9 mouse cellular contexts compared by ENCODE assay signal in genomic region chr3:130576683-130577082, GRCm38 (mm10). TPM values are rescaled to one million over a fixed set of nuclear protein-coding genes. Genes with fewer than 3 reads are reported as not detected.
DNase-seq lines count a peak whose midpoint lies in the region; TF ChIP-seq lines count a peak whose summit lies in the region.
"Had no signal": no experiment of that assay in that cellular context is flagged by ENCODE, and none has a peak within 500 bp of the region (broad histone marks: within the 10 kb centered on the region; RNA-seq: fewer than 3 reads in every experiment).

No protein-coding gene starts in this region.

- no peak overlapping the region for H3K4me3 ChIP-seq in bone marrow macrophage, adult 2 months (ENCODE audit: insufficient read depth, low read length)
- H3K4me3 ChIP-seq: liver, embryonic 15.5 days had no signal

- H3K4me1 ChIP-seq in bone marrow macrophage, adult 2 months (ENCODE audit: control insufficient read depth, insufficient read depth, low read length): no peaks in the 10 kb centered on the region
- H3K4me1 ChIP-seq: liver, embryonic 15.5 days had no signal

- H3K27ac ChIP-seq in bone marrow macrophage, adult 2 months (ENCODE audit: insufficient read depth, low read depth, low read length): no peak overlapping the region
- H3K27ac ChIP-seq: liver, embryonic 15.5 days had no signal

- DNase-seq in kidney, postnatal 14 days: peak; percentile 11
- no peak for DNase-seq in kidney, adult 18-20 months
- peak; percentile 70 for DNase-seq in ES-CJ7 (ENCODE audit: low read depth, low spot score)
- DNase-seq in lung, postnatal 14 days: peak; percentile 21
- DNase-seq in frontal cortex, postnatal 14 days (ENCODE audit: low spot score in 2 of 2): no peak
- no peak for DNase-seq in gastrocnemius, adult 18-20 months (ENCODE audit: low spot score)
- DNase-seq in gastrocnemius, postnatal 10 days: no peak

- TF ChIP-seq CTCF in bone marrow macrophage, adult 2 months (IDR thresholded peaks at IDR 0.05; ENCODE audit: low read depth, low read length): peak; percentile 74

- no peak for TF ChIP-seq POLR2A in bone marrow macrophage, adult 2 months (IDR thresholded peaks at IDR 0.05; ENCODE audit: borderline replicate concordance, low read depth, low read length)

RNA-seq across cellular contexts. Expression of gene Etnppl, which starts 40.6 kb away (rescaled TPM):
- polyA plus RNA-seq in bone marrow macrophage, adult 2 months (2012; ENCODE audit: insufficient read depth, insufficient read length, missing spikeins): not detected in 2 replicates
- not detected for total RNA-seq in gastrocnemius, adult 18-20 months (2021)
- not detected for total RNA-seq in gastrocnemius, postnatal 10 days (2021)

Comparison
In these comparisons a context has a peak if more than half of its experiments do, and no peak if none do; other contexts are left out.
1. DNase-seq: peak in kidney, postnatal 14 days (single experiment), ES-CJ7 (single experiment) and lung, postnatal 14 days (single experiment); none in kidney, adult 18-20 months (single experiment), frontal cortex, postnatal 14 days (0 of 2), gastrocnemius, adult 18-20 months (single experiment) and gastrocnemius, postnatal 10 days (single experiment).